Mouse (Mus musculus) gonadal fat pad, adult 2 months (tissue): Measurements from ENCODE around the gene Negr1. TPM values are rescaled to one million over a fixed set of nuclear protein-coding genes. Genes with fewer than 3 reads are reported as not detected.
"Not testable (repeated sequence)": the region's sequence is repeated elsewhere in the genome, so short reads cannot be mapped to it uniquely, and the experiment has no call there.

Source experiments
- DNase-seq: peaks from one replicate; pipeline ENCODE4 v3.0.0-alpha.2; 2012; ENCODE audit warnings: low read depth
- polyA plus RNA-seq: library from polyadenylated mRNA; depleted of rRNA; stranded (reverse); fragments of >200 nt; gene quantifications from 2 replicates; pipeline ENCODE4 v1.2.3, GENCODE M21; 2012

Gene Negr1
- polyA plus RNA-seq, 1 experiment: 3.0 TPM

- DNase-seq: no peak
Observed at GRCm38 (mm10) chr3:156992811-156993210, 431.2 kb downstream of the Negr1 start.

DNA sequence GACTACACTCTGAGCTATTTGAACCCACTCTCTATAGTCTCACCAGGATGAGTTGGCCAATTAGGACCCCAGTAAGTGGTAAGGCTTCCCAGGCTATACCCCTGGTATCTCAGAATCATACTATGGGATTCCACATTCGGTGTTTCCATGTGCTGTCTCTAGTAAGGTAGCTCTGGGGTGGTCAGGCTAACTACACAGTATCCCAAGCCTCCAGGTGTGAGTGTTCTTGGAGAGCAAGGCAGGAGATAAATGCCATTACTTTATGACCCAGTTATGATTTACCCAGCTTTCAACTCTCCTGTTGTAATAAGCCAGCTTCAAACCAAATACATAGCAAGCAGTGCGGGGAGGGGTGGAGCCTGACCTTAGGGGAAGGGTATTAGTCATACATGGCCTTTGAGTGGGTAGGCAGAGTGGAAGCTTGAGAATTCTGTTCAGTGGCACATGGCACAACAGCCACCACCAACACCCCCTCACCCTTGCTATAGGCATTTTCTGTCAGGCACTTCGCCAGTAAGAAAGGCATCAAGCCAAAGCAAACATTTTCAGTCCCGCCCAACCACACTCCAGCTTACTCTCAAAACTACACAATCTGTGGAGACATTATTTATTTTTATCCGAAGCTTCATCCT lies 437.7 kb downstream of the Negr1 start:
- no peak for DNase-seq

GRCm38 (mm10) chr3:157021632-157022031 lies 460.0 kb downstream of the Negr1 start:
- DNase-seq: no peak

- no peak for DNase-seq
Observed at GRCm38 (mm10) chr3:157024580-157024979, 463.0 kb downstream of the Negr1 start.

- DNase-seq: no peak
Observed at GRCm38 (mm10) chr3:157031513-157032142, 470.0 kb downstream of the Negr1 start.

DNA sequence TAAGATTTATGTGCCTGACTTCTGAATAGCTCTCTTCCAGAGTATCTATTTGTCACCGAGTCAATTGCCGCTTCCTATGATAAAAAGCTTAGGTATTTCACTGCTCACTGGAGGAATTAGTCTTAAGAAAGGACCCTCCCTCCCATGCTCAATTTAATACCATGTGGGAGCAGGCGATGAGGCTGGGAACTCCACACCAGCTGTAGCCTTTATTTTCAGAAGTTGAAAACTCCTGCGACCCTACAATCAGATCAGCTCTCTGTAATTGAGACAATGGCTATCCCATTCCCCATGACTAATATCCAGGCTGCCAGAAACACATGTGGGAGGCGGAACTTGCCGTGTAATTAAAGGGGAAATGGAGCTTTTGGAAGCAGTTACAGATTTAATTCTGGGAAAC lies 474.4 kb downstream of the Negr1 start:
- DNase-seq: no peak

GRCm38 (mm10) chr3:157036568-157036967 lies 475.0 kb downstream of the Negr1 start:
- no peak for DNase-seq

- no peak for DNase-seq
Observed at GRCm38 (mm10) chr3:157040619-157041018, 479.0 kb downstream of the Negr1 start.

DNA sequence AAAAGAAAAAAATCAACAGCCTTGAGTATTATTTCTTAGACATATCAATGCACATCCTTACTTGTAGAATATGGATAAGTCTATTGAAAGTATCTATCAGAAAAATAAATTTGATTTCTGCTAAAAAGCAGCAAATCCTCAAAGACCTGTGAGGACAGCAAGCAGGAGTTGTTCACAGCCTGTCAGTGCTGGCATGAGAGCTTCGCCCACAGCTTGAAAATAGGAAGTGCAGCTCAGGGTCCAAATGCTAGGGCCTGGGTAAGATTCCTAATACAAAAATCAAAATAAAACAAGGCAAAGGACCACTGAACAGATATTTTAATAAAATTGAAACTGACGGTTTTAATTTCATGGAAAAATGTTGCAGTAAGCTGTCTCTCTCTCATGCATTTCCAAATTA lies 483.0 kb downstream of the Negr1 start:
- no peak for DNase-seq

DNA sequence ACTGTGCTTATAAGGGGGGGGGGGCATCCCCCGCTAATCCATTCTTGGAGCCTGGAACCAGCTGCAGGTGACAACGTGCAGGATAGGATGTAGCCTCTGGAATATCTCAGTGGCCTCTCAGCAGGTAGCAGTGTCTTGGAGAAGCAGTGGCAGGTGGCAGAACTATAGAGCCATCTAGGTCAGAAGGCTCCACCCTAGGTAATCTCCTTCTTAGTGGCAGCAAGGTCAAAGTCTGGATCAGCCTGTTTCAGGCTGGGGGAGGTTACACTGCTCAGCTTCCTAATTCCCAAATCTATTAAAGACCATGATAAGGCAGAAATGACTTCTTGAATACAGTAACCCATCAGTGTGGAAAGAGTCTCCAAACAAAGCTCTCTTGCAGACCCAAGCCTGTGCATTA lies 502.8 kb downstream of the Negr1 start:
- not testable (repeated sequence) for DNase-seq

GRCm38 (mm10) chr3:157066331-157066730 lies 504.7 kb downstream of the Negr1 start:
- no peak for DNase-seq

GRCm38 (mm10) chr3:157079250-157079965 lies 517.8 kb downstream of the Negr1 start:
- DNase-seq: no peak

- DNase-seq: no peak
Observed at GRCm38 (mm10) chr3:157079966-157080306, 518.3 kb downstream of the Negr1 start.

DNA sequence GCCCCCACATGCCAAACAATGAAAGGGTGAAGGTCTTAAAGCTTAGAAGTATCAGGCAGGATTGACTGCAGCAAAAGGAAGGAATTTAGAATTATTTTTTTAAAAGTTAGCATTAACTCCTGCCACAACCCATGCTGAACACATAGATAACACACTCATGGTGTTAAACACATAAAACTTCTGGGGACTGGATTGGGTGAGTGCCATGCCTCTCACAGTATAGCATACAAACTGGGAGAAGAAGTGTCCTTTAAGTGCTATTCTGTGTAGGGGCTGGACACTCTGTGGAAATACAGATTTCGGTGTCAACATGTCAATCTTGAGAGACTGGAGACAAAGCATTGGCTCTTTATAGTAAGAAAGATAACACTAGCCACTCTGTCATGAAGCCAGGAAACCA lies 519.0 kb downstream of the Negr1 start:
- DNase-seq: no peak

GRCm38 (mm10) chr3:157082808-157083784 lies 521.5 kb downstream of the Negr1 start:
- no peak for DNase-seq

DNA sequence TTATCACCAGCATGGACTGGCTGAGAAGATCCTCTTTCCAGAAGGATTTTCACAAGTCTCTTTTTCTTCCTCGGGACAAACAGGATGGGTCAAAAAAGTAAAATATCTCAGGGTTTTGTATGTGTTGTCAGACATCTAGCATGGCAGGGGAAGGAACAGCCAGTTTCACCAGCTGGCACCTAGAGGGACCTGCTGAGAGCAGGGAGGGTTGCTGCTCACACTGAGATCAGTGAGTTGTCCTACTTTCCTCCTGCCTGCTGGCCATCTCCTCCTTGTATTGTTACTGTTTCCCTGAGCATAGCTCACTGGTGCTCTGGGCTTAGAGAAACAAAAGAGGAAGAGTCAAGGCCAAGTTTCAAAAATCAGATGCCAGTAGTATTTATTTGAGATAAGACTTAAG lies 523.6 kb downstream of the Negr1 start:
- DNase-seq: no peak

- DNase-seq: no peak
Observed at GRCm38 (mm10) chr3:157090051-157090450, 528.5 kb downstream of the Negr1 start.

- DNase-seq: no peak
Observed at GRCm38 (mm10) chr3:157096284-157096683, 534.7 kb downstream of the Negr1 start.

- no peak for DNase-seq
Observed at GRCm38 (mm10) chr3:157097514-157097913, 535.9 kb downstream of the Negr1 start.

- no peak for DNase-seq
Observed at GRCm38 (mm10) chr3:157098417-157098816, 536.8 kb downstream of the Negr1 start.

DNA sequence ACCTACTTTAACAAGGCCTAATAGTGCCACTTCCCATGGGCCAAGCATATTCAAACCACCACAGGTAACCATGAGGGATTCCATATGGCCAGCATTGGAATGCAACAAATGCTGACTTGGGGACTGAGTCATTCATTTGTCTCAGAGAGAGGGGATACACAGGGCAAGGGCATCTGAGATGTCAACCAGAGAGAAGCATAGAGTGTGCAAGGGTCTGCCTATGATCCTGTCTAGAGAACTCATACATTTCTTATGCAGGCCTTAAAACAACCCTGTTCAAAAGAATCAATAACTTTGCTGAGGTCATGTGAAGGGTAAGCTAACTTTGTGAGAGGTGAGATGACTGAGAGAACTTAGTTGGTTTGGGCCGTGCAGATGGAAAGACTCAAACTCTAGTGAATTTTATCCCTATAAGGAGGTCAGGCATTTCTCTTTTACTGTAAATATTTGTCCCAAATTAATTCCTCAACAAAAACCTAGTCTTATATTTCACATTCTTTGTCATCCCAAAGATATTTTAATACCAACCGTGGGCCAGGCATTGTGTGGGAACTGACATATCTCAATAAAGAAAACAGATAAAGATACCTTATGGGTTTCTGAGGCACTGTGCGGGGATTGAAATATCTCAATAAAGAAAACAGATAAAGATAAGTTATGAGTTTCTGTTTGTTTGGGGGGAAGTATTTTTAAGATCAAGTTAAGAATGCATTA lies 543.4 kb downstream of the Negr1 start:
- no peak for DNase-seq
